Mouse (Mus musculus): ENCODE measurements around the gene Unc45b. TPM values are rescaled to one million over a fixed set of nuclear protein-coding genes. Genes with fewer than 3 reads are reported as not detected.
"Not testable (repeated sequence)": the region's sequence is repeated elsewhere in the genome, so short reads cannot be mapped to it uniquely, and the experiment has no call there.

The Unc45b gene
- polyA plus RNA-seq, 1 experiment from 2014 or later: 10.6 TPM

GRCm38 (mm10) chr11:82929633-82929950 is 19.2 kb downstream of the Unc45b start:
- Histone ChIP-seq H3K9ac (ENCODE audit: low read length) (no peak overlapping the region), H3K4me2 (ENCODE audit: low read depth, low read length) (no peak overlapping the region), H3K27ac (ENCODE audit: low read length) (no peak overlapping the region), H3K4me3 (replicated peaks; ENCODE audit: low read length) (no peak overlapping the region), H3K4me1 (ENCODE audit: control insufficient read depth, insufficient read depth, low read length) (peaks cover 7% of the 10 kb centered on the region), H3K9me3 (replicated peaks; ENCODE audit: control insufficient read depth, low read length) (no peaks in the 10 kb centered on the region), H3K36me3 (ENCODE audit: control insufficient read depth, insufficient read depth, low read length) (no peaks in the 10 kb centered on the region), H3K27me3 (ENCODE audit: control insufficient read depth, insufficient read depth, low read length) (peaks cover 37% of the 10 kb centered on the region)
- no peak for ATAC-seq (ENCODE audit: insufficient read depth, low FRiP score)
- 43% methylated on average over 3 of the region's 3 CpGs for WGBS

DNA sequence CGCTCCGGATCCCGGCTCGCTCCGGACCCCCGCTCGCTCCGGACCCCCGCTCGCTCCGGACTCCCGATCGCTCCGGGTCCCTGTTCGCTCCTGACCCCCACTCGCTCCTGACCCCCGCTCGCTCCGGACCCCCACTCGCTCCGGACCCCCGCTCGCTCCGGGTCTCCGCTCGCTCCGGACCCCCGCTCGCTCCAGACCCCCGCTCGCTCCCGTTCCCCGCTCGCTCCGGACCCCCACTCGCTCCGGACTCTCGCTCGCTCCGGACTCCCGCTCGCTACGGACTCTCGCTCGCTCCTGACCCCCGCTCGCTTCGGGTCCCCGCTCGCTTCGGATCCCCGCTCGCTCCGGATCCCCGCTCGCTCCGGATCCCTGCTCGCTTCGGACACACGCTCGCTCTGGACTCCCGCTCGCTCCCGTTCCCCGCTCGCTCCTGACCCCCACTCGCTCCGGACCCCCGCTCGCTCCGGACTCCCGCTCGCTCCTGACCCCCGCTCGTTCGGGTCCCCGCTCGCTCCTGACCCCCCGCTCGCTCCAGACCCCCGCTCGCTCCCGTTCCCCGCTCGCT is 20.1 kb downstream of the Unc45b start:
- not testable (repeated sequence) for H3K4me1 ChIP-seq (ENCODE audit: control insufficient read depth, insufficient read depth, low read length); H3K27ac ChIP-seq (ENCODE audit: low read length); H3K9me3 ChIP-seq (replicated peaks; ENCODE audit: control insufficient read depth, low read length); ATAC-seq (ENCODE audit: insufficient read depth, low FRiP score); H3K36me3 ChIP-seq (ENCODE audit: control insufficient read depth, insufficient read depth, low read length)
- Histone ChIP-seq H3K27me3 (ENCODE audit: control insufficient read depth, insufficient read depth, low read length) (peaks cover 42% of the 10 kb centered on the region), H3K9ac (ENCODE audit: low read length) (peak overlapping the region; percentile 16; the same call in 1 of the 2 replicates), H3K4me2 (ENCODE audit: low read depth, low read length) (peak overlapping the region; percentile 80), H3K4me3 (replicated peaks; ENCODE audit: low read length) (peak overlapping the region; percentile 47)
- 2% methylated on average over 85 of the region's 85 CpGs for WGBS

DNA sequence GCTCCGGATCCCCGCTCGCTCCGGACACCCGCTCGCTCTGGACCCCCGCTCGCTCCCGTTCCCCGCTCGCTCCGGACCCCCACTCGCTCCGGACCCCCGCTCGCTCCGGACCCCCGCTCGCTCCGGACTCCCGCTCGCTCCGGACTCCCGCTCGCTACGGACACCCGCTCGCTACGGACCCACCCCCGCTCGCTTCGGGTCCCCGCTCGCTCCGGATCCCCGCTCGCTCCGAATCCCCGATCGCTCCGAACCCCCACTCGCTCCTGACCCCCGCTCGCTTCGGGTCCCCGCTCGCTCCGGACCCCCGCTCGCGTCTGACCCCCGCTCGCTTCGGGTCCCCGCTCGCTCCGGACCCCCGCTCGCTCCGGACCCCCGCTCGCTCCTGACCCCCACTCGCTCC is 20.8 kb downstream of the Unc45b start:
- WGBS: 2% methylated on average over 58 of the region's 63 CpGs
- peaks cover 45% of the 10 kb centered on the region for H3K27me3 ChIP-seq (ENCODE audit: control insufficient read depth, insufficient read depth, low read length)
- H3K36me3 ChIP-seq (ENCODE audit: control insufficient read depth, insufficient read depth, low read length); H3K9me3 ChIP-seq (replicated peaks; ENCODE audit: control insufficient read depth, low read length); H3K4me1 ChIP-seq (ENCODE audit: control insufficient read depth, insufficient read depth, low read length); ATAC-seq (ENCODE audit: insufficient read depth, low FRiP score); H3K27ac ChIP-seq (ENCODE audit: low read length): not testable (repeated sequence)
- H3K9ac ChIP-seq (ENCODE audit: low read length): peak overlapping the region; percentile 57
- peak overlapping the region; percentile 47 for H3K4me3 ChIP-seq (replicated peaks; ENCODE audit: low read length)
- peak overlapping the region; percentile 80 for H3K4me2 ChIP-seq (ENCODE audit: low read depth, low read length)

GRCm38 (mm10) chr11:82931671-82932450 is 21.5 kb downstream of the Unc45b start:
- under 1% methylated on average over 109 of the region's 119 CpGs for WGBS
- H3K4me2 ChIP-seq (ENCODE audit: low read depth, low read length): peak overlapping the region; percentile 80
- not testable (repeated sequence) for H3K36me3 ChIP-seq (ENCODE audit: control insufficient read depth, insufficient read depth, low read length); H3K4me1 ChIP-seq (ENCODE audit: control insufficient read depth, insufficient read depth, low read length); H3K27ac ChIP-seq (ENCODE audit: low read length); ATAC-seq (ENCODE audit: insufficient read depth, low FRiP score); H3K9me3 ChIP-seq (replicated peaks; ENCODE audit: control insufficient read depth, low read length)
- H3K4me3 ChIP-seq (replicated peaks; ENCODE audit: low read length): peak overlapping the region; percentile 47
- peaks cover 50% of the 10 kb centered on the region for H3K27me3 ChIP-seq (ENCODE audit: control insufficient read depth, insufficient read depth, low read length)
- peak overlapping the region; percentile 57 for H3K9ac ChIP-seq (ENCODE audit: low read length)

GRCm38 (mm10) chr11:82933186-82933585 is 22.8 kb downstream of the Unc45b start:
- peak overlapping the region; percentile 47 for H3K4me3 ChIP-seq (replicated peaks; ENCODE audit: low read length)
- 2% methylated on average over 29 of the region's 29 CpGs for WGBS
- H3K27ac ChIP-seq (ENCODE audit: low read length): no peak overlapping the region
- H3K9ac ChIP-seq (ENCODE audit: low read length): peak overlapping the region; percentile 57
- H3K27me3 ChIP-seq (ENCODE audit: control insufficient read depth, insufficient read depth, low read length): peaks cover 45% of the 10 kb centered on the region
- H3K4me1 ChIP-seq (ENCODE audit: control insufficient read depth, insufficient read depth, low read length): peaks cover 7% of the 10 kb centered on the region
- H3K4me2 ChIP-seq (ENCODE audit: low read depth, low read length): peak overlapping the region; percentile 80
- no peak for ATAC-seq (ENCODE audit: insufficient read depth, low FRiP score)
- no peaks in the 10 kb centered on the region for H3K9me3 ChIP-seq (replicated peaks; ENCODE audit: control insufficient read depth, low read length)
- no peaks in the 10 kb centered on the region for H3K36me3 ChIP-seq (ENCODE audit: control insufficient read depth, insufficient read depth, low read length)

DNA sequence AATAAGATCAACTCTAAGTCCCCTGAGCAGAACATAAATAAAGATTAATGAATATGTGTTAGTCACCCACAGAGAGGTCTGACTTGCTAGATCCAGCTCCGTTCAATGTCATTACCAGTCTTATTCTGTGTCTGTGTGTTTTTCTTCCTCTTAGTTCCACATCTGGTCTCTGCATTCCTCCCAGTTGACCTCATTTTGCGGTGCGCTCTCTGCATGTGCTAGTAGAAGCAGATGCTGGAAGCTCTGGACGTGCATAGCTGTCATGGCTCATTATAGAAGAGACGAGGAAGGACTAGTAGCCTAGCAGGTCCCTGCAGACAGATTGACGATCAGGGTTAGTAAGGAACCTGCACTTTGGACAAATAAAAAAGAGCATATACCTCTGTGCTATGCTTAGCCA is 33.0 kb downstream of the Unc45b start:
- Histone ChIP-seq H3K4me3 (replicated peaks; ENCODE audit: low read length) (no peak overlapping the region), H3K9me3 (replicated peaks; ENCODE audit: control insufficient read depth, low read length) (no peaks in the 10 kb centered on the region), H3K4me1 (ENCODE audit: control insufficient read depth, insufficient read depth, low read length) (no peaks in the 10 kb centered on the region), H3K36me3 (ENCODE audit: control insufficient read depth, insufficient read depth, low read length) (no peaks in the 10 kb centered on the region), H3K27ac (ENCODE audit: low read length) (no peak overlapping the region), H3K4me2 (ENCODE audit: low read depth, low read length) (no peak overlapping the region), H3K27me3 (ENCODE audit: control insufficient read depth, insufficient read depth, low read length) (no peaks in the 10 kb centered on the region), H3K9ac (ENCODE audit: low read length) (no peak overlapping the region)
- 51% methylated on average over 6 of the region's 6 CpGs for WGBS
- no peak for ATAC-seq (ENCODE audit: insufficient read depth, low FRiP score)

GRCm38 (mm10) chr11:82945636-82946035 is 35.3 kb downstream of the Unc45b start:
- 44% methylated on average over 2 of the region's 2 CpGs for WGBS

DNA sequence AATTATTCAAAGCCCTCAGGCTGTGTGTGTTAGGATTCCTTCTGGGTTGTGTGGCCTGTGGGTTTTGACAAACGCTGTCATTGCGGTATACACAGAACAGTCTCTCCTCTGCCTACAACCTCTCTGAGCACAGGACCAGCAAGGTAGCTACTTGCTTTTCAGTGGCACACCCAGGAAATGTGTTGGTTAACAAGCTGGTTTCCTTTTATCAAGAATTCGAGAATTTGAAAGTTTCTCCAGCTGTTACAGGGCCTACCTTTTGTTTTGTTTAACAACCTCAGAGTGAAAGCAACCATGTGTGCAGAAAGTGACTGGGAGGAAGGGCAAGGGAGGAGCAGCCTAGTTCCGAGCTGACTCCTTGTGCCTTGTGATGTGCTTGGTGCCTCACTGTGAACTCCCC is 37.1 kb downstream of the Unc45b start:
- no peaks in the 10 kb centered on the region for H3K9me3 ChIP-seq (replicated peaks; ENCODE audit: control insufficient read depth, low read length)
- ATAC-seq (ENCODE audit: insufficient read depth, low FRiP score): no peak
- H3K36me3 ChIP-seq (ENCODE audit: control insufficient read depth, insufficient read depth, low read length): no peaks in the 10 kb centered on the region
- no peak overlapping the region for H3K9ac ChIP-seq (ENCODE audit: low read length)
- no peak overlapping the region for H3K4me3 ChIP-seq (replicated peaks; ENCODE audit: low read length)
- H3K4me2 ChIP-seq (ENCODE audit: low read depth, low read length): no peak overlapping the region
- WGBS: 42% methylated on average over 4 of the region's 4 CpGs
- H3K4me1 ChIP-seq (ENCODE audit: control insufficient read depth, insufficient read depth, low read length): no peaks in the 10 kb centered on the region
- H3K27ac ChIP-seq (ENCODE audit: low read length): no peak overlapping the region
- peaks cover 20% of the 10 kb centered on the region for H3K27me3 ChIP-seq (ENCODE audit: control insufficient read depth, insufficient read depth, low read length)

More at GRCm38 (mm10) chr11:82945636-82946035, 35.3 kb downstream of the Unc45b start:
- H3K36me3 ChIP-seq (ENCODE audit: control insufficient read depth, insufficient read depth, low read length): no peaks in the 10 kb centered on the region
- no peak for ATAC-seq (ENCODE audit: insufficient read depth, low FRiP score)
- no peak overlapping the region for H3K4me3 ChIP-seq (replicated peaks; ENCODE audit: low read length)
- H3K9me3 ChIP-seq (replicated peaks; ENCODE audit: control insufficient read depth, low read length): no peaks in the 10 kb centered on the region
- H3K4me2 ChIP-seq (ENCODE audit: low read depth, low read length): no peak overlapping the region
- H3K27me3 ChIP-seq (ENCODE audit: control insufficient read depth, insufficient read depth, low read length): peaks cover 4% of the 10 kb centered on the region; the same call in 1 of the 2 replicates
- no peak overlapping the region for H3K9ac ChIP-seq (ENCODE audit: low read length)
- no peak overlapping the region for H3K27ac ChIP-seq (ENCODE audit: low read length)
- no peaks in the 10 kb centered on the region for H3K4me1 ChIP-seq (ENCODE audit: control insufficient read depth, insufficient read depth, low read length)

- Histone ChIP-seq H3K4me3 (replicated peaks; ENCODE audit: low read length) (no peak overlapping the region), H3K9ac (ENCODE audit: low read length) (no peak overlapping the region), H3K9me3 (replicated peaks; ENCODE audit: control insufficient read depth, low read length) (no peaks in the 10 kb centered on the region), H3K27ac (ENCODE audit: low read length) (no peak overlapping the region), H3K36me3 (ENCODE audit: control insufficient read depth, insufficient read depth, low read length) (no peaks in the 10 kb centered on the region), H3K4me2 (ENCODE audit: low read depth, low read length) (no peak overlapping the region), H3K4me1 (ENCODE audit: control insufficient read depth, insufficient read depth, low read length) (no peaks in the 10 kb centered on the region), H3K27me3 (ENCODE audit: control insufficient read depth, insufficient read depth, low read length) (peaks cover 21% of the 10 kb centered on the region)
- ATAC-seq (ENCODE audit: insufficient read depth, low FRiP score): no peak
- 82% methylated on average over 9 of the region's 9 CpGs for WGBS
These were observed 38.7 kb downstream of the Unc45b start for GRCm38 (mm10) chr11:82949036-82949435.

All from stomach, embryonic 16.5 days (tissue).